Mouse (Mus musculus): ENCODE measurements around the gene Gm7356. TPM values are rescaled to one million over a fixed set of nuclear protein-coding genes. Genes with fewer than 3 reads are reported as not detected.
"Not testable (repeated sequence)": the region's sequence is repeated elsewhere in the genome, so short reads cannot be mapped to it uniquely, and the experiment has no call there.

The Gm7356 gene
- polyA plus RNA-seq, 1 experiment from 2014 or later = not detected

- not testable (repeated sequence) for ATAC-seq; H3K4me1 ChIP-seq (replicated peaks; ENCODE audit: control insufficient read depth, insufficient read depth, low read length); H3K36me3 ChIP-seq (ENCODE audit: control insufficient read depth, insufficient read depth); H3K9ac ChIP-seq (replicated peaks; ENCODE audit: low read depth, low read length); H3K4me3 ChIP-seq (replicated peaks; ENCODE audit: low read length); H3K4me2 ChIP-seq (ENCODE audit: low read length); H3K27me3 ChIP-seq (replicated peaks; ENCODE audit: control insufficient read depth, insufficient read depth, low read length); H3K27ac ChIP-seq (ENCODE audit: low read length); H3K9me3 ChIP-seq (ENCODE audit: control insufficient read depth, low read length)
- WGBS = 64% methylated on average over 1 of the region's 2 CpGs
Observed at GRCm38 (mm10) chr17:13958129-13958528, 45.4 kb downstream of the Gm7356 start.

GRCm38 (mm10) chr17:13951570-13951969 is 51.9 kb downstream of the Gm7356 start:
- not testable (repeated sequence) for H3K4me3 ChIP-seq (replicated peaks; ENCODE audit: low read length); H3K27me3 ChIP-seq (replicated peaks; ENCODE audit: control insufficient read depth, insufficient read depth, low read length); H3K36me3 ChIP-seq (ENCODE audit: control insufficient read depth, insufficient read depth); H3K4me1 ChIP-seq (replicated peaks; ENCODE audit: control insufficient read depth, insufficient read depth, low read length); H3K4me2 ChIP-seq (ENCODE audit: low read length); H3K9me3 ChIP-seq (ENCODE audit: control insufficient read depth, low read length); ATAC-seq; H3K27ac ChIP-seq (ENCODE audit: low read length); H3K9ac ChIP-seq (replicated peaks; ENCODE audit: low read depth, low read length)
- 74% methylated on average over 1 of the region's 1 CpGs for WGBS

Other genes with a start within 250 kb of the Gm7356 start
- gene Afdn, start 243.2 kb downstream of the Gm7356 start, polyA plus RNA-seq (2015; fragmentation: Nextera tagmentation; extraction: Ambion mirVana) = 142 and 146 TPM in 2 replicates
- 22.9 TPM in 2 replicates for gene Tcte2, start 241.9 kb downstream of the Gm7356 start, polyA plus RNA-seq (2015; fragmentation: Nextera tagmentation; extraction: Ambion mirVana)
- not detected in 2 replicates for gene Gm7168, start 55.3 kb downstream of the Gm7356 start, polyA plus RNA-seq (2015; fragmentation: Nextera tagmentation; extraction: Ambion mirVana)
- not detected in 2 replicates for gene Gm7358, start 55.8 kb upstream of the Gm7356 start, polyA plus RNA-seq (2015; fragmentation: Nextera tagmentation; extraction: Ambion mirVana)
- 1.1 and 1.3 TPM in 2 replicates for gene Dact2, start 200.6 kb upstream of the Gm7356 start, polyA plus RNA-seq (2015; fragmentation: Nextera tagmentation; extraction: Ambion mirVana)

Measured in forebrain, embryonic 16.5 days (tissue).